Mouse (Mus musculus) liver, adult 2 months (tissue): ENCODE measurements around the gene Rala.
A peak's percentile ranks its signal among the peaks of the same experiment; 100 is the strongest.

ENCODE experiments used
- CTCF ChIP-seq: fragments of 200-500 bp; IDR thresholded peaks from 2 replicates; pipeline ENCODE4 v1.5.1; 2011; ENCODE audit warnings: low read depth, low read length, control low read depth
- POLR2A ChIP-seq: fragments of 200-500 bp; IDR thresholded peaks from 2 replicates; pipeline ENCODE4 v1.6.1; 2011; ENCODE audit warnings: low read length, control low read depth; ENCODE audit not compliant: insufficient read depth; ENCODE audit errors: extremely low read depth

DNA sequence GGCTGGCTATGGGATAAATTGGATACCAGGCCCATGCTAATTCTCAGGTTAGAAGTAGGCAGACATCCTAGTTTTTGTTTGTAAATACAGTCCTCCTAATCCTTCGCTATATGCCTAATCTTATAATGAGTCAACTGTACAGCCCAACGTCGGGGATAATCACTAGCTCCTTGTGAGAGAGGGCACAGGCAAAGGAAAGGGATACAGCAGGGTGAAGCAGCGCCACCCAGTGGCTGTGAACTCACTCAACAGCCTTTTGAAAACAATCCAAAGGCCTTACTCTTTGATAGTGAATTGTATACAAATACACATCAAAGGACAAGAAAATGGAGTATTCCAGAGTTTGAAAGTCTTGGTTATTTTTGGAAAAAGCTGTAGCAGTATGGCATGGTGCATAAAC, 39.2 kb upstream of the Rala start:
- TF ChIP-seq CTCF = peak; percentile 79
- no peak for TF ChIP-seq POLR2A
